Mouse (Mus musculus) frontal cortex, postnatal 10 days (tissue): ENCODE results near the gene Blmh.

Source experiments
- DNase-seq, 2 experiments: peaks; one replicate each; pipeline ENCODE4 v3.0.0; 2022; ENCODE audit warnings: low spot score in 2 of 2, mixed read lengths in 1 of 2

Blmh gene

DNA sequence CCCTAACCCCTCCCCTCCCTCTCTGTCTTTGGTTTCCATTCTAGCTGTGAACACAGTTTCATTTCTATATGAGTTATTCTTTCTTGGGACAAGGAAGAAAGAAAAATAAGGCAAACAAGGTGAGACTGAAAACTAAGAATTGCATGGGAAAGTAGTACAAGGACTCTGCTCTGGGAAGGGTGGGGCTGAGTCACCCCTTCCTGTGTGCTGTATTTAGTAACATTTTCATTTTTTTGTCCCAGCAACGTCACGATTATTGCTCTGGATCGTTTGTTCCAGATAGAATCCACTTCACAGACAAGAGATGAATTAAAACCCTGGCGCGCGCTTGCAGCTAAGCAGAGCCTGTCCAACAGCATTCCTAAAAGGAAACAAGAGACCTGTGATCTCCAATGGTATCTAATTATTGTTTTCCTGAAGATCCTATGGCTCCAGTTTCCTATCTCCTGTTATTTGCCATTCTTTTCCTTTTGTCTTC, at the start of gene Blmh:
Gene Blmh (plus strand): TSS at position 51 of the 478 bp plus-strand sequence.
- DNase-seq: no peak

DNA sequence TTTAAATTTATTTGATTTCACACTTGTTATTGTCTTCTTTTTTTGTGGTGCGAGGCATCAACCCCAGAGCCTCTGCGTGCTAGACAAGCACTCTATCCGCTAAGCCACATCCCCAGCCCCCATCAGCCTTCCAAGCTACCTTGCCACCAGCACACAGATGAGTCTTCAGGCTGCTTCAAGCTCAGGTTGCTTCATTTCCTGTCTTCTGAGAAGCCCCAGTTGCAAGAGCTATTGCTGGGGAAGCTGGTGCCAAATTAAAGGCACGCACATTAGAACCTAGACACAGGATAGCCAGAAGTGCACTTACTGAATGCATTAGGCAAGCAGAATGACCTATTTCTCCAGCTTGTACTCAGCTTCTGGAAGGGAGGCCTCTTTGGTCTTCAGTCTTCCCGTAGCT, 44.8 kb upstream of the Blmh start:
- no peak for DNase-seq

DNA sequence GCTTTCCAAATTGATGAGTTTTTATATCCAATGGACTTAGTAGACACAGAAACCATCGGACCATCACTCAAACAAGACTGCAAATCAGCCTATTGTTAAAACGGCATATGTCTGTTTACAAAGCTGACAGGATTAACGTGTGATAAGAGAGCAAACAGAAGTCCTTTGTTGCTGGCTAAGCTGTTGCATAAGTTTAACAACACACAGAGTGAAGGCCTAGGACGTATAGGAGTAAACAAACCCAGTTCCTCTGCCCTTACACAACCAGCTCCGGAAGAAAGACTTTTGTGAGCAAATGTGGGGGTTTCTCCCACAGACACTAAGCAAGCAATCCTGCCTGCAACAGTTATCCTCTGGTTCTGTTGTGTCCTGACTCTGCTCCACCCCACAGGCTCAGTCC, 40.2 kb upstream of the Blmh start:
- DNase-seq: no peak

DNA sequence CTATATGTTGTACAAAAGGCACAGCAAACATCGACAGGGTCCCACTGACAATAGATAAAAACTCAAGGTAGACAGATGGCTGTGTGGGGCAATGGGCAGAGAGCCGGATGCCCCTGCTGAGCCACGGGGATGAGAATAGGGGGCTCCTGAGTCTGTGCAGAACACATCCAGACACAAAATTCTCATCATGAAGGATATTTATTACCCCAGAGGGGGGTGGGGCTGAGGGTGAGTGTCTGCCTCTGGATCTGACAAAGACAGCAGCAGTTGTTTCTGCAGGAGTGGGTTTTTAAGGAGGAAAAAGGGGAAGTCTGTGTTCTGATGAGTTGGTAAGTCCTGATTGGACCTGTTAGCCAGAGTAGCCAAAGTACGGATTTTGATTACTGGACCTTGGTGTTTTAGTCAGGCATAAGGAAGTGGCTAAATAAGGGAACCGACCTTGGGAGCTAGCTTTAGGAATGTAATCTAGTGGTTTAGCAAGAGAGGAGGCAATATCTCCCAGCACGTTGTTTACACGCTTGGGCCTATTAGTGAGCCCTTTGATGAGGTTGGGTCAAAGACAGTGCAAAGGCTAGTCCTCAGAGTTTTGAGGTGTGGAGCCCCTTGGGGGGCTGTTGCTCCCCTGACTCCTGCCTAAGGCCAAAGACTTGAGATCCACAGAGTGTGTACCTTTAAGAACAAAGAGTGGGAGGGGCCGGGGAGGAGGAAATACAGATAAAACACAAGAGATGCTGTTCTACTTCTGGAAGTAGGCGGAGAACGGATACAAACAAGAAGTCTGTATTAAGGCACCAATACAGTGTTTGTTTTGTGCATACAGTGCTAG, 35.1 kb upstream of the Blmh start:
- no peak for DNase-seq

DNA sequence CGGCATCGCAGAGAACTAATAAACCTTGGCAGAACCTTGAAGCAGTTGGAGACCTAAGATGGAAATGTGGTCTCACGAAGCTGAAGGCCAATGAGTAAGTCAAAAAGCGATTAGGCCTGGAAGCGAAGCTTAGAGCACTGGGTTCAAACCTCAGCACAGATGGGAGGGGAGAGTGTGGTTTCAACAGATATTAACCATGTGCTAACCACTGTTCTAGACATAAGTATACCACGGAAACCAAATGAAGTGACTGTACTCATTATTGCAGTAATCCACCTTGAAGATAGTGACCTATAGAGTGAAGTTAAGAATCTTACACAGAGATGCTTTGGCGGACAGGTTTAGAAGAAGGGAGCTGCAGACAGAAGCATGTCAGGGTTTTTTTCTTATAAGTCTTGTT, 33.4 kb upstream of the Blmh start:
- no peak for DNase-seq

DNA sequence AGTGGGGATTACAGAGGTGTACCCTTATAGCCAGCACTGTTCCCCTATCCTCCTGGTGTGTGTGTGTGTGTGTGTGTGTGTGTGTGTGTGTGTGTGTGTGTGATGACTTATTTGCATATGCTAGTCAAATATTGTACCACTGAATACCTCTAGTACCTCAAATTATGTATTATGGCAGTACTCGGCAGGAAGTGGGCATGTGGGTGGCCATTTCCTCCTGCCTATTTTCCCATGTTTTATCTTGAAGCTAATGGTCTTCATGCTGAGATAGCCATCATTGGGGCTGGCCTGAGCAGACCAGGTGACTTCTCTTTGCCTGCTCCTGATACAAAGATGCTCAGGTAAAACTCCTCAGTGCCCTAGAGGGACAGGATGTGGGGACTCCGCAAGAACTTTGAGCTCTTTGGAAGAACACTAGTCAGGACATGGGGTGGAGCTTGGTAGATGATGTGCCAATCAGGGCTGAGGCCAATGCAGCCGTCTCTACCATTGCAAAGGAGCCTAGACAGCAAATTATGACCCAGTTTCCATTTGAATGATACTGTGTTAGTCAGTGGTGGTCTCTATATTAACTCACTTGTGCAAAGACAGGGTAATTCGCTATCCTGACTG, 32.8 kb upstream of the Blmh start:
- no peak for DNase-seq

DNA sequence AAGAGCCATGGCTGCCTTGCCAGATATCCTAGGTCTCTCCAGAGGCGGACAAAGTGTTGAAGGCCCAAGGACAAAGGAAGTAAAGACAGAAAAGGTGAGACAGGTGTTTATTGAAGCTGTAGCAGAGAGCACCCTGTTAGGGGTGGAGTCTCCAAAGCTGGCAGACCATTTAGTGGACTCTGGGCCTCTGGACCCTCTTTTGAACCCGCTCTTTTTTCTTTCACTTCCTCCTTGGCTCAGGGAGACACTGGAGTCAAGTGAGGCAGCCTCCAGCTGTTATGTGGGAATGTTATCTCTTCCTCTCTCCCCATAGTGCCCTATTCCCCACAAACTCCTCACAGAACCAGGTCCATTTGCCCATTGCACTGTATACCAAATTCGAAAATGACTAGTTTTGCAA, 31.6 kb upstream of the Blmh start:
- no peak for DNase-seq

DNA sequence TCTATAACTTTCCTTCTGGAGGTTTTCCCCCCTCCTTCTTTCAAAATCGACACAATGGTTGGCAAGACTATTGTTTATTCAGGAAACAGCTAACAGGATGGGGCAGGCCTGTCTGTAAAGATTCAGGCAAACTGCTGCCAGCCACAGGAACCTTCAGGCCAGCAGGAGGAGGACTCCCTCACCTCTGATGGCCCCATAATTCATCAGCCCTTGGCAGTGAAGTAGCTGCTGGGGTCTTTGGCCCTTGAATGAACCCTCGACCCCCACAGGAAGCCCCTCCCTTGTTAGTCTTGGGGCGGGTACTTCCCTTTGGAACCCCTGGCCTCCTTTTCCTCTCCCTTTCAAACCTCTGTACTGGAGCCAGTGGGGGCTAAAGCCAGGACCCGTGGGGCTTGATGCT, 31.0 kb upstream of the Blmh start:
- no peak for DNase-seq

DNA sequence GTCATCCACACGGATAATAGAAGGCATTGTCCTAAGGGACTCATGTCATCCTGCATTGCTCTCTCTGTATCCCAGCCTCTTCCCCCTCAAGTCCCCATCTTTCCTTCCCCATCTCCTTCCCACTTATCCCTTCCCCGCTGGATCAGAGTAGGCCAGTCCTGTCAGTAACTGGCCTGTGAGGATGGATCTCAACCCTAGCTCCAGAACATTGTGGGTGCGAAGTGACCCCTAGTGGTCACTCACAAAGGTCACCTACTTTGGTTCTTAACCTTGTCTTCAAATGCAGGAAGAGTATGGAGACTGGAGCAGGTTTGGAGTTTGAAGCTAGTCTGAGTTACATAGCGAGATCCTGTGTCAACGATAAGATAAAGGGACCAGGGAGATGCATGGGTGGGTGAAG, 30.4 kb upstream of the Blmh start:
- DNase-seq: peak in 1 of 2 experiments; percentile 29

DNA sequence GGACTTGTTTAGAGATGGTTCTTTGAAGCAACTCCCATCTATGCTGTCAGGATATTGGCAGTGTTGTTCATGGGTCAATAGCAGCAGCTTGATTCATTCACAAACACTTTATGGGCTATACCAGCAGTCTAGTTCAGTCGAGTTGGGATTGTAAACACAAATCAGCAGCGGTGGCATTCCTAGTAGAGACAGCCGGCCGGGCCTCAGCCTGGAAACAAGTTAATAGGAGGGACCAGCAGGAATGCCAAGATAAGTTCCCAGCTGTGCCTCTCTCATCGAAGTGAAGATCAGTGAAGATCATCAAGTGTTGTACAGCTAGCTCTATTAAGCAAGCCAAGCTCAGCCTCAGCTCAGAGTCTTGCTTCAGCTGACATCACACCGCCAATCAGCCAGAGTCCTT, 28.2 kb upstream of the Blmh start:
- no peak for DNase-seq

DNA sequence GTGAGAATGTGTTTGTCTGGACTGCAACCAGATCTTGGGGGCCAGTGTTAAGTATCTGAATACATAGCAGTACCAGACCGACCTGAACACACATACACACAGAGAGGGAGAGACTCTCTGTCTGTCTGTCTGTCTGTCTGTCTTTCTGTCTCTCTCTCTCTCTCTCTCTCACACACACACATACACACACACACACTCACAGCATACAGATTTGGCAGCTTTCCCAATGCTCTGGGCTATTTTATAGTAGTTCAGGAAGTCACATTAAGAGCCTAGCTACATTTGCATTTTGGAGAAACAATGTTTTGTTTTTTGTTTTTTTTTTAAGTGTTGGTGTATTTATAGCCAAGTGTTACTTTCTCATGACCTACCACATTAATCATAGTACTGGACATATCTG, 27.5 kb upstream of the Blmh start:
- no peak for DNase-seq

DNA sequence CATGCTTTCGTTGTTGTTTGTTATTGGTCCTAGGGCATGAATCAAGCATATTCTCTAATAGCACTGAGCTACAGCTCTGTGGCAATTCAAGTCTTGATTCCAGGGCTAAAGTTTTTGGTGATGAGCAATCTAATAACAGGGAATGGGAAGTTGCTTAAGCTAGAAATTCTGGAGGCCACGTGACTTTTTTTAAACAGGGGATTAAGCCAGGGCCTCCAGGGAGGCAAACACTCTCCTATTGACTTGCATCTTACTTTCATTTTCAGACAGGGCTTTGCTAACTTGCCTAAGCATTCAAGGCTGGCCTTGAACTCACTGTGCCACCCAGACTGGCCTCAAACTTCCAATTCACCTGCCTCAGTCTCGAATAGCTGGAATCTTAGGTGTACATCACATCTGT, 26.7 kb upstream of the Blmh start:
- no peak for DNase-seq

DNA sequence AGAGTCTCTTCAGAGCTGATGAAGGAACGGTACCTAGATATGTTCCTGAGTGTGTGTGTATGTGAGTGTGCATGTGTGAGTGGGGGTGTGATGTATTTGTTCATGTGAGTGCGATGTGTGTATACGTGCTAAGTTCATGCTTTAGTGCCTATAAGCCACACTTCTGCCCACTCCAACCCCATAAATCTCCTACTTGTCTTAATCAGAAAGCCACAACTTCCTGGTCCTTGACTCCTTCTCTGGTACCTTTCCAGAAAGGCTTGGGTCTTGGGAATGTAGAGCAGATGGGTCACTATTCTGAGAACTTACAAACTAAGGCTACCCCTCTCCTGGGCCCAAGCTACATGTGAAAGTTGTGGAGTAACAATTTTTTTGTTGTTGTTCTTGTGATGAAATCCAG, 25.9 kb upstream of the Blmh start:
- DNase-seq: no peak

DNA sequence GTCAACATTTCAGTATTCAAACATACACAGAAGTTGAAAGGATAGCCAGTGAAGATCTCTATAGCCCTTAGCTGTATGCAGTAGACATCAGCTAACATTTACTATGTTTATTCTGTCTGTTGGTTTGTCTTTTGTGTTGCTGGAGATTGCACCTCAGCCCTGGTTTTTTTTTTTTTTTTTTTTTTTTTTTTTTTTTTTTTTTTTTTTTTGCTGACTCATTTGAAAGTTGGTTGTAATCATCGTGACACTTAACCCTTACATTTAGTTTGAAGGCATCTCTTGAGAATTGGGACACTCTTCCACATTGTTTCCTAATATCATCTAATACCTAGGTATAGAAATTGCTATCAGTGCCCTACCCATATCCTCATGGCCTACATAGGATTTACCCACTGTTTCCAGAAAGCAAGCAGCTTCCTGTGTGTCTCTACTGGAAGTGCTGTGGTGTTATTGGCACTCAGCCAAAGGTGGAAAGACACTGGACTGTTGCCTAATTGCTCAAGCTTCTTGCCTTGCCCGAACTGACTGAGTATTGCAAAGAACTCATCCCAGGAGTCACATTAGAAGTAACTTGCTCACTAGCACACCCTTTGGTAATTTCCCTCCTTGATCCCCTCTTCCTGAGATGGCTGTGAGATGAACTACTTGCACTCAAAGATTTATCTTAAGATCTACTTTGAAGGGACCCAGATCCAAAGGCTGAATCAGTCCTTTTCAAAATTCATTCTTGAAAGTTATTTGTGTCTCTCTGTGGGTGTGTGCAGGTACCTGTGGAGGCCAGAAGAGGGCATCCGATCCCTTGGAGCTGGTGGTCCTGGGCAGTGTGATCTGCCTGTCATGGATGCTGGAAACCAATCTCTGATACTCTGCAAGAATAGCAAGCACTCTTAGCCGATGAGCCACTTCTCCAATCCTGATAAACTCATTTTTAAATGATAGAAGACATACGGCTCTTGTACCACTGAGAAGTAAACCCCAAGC, 24.6 kb upstream of the Blmh start:
- DNase-seq: no peak

DNA sequence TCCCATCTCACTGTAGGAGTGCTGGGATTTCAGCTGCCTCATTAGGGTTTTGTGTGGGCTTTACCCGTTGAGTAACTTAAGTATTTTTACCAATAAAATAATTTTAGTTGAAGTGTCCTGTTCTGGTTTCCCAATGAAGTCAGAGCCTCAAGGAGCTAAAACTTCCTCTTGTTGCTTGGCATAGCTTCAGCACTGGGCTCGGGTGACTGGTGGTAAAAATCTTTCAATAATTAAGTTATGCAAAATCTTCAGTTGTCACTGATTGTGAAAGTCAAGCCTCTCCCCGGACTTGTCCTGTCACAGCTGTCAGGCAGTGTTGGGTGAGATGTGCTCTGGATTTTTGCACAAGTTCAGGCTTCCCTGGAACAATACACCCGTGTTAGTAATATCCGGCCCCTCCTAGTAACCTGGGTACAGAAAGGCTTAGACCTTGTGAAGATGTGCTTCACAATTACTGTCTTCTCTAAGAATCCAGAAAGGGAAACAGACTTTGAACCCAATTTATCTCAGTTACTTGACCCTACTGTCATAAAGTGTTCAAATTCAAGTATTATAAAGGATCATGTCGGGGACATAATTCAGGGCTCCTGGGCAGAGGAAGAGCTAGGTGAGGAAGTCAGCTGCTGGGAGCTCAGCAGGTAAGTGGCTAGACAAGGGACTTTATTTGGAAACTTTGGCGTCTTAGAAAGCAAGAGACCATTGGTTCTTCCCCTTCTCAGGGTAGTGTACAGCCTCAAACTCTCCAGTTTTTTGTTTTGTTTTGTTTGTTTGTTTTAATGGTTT, 22.8 kb upstream of the Blmh start, which contains the start of gene Tmigd1:
Gene Tmigd1 (plus strand): TSS at position 581 of the 783 bp plus-strand sequence.
- DNase-seq: no peak

DNA sequence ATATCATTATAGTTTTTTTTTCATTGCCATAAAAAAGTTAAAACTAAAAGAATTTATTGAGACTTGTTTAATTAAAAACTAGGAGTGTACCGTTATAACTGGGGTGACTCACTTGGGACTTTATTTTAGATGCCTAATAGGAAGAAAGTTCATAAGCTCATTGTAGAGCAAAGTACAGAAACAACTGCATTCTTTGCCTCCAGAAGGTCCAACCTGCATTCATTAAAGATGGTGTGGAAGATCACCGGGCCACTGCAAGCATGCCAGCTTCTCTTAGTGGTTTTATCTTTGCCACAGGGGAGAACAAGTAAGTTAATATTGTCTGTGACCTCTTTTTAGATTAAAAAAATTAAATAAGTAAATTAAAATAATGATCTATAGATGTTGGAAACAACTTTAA, 20.3 kb upstream of the Blmh start:
- DNase-seq: no peak

DNA sequence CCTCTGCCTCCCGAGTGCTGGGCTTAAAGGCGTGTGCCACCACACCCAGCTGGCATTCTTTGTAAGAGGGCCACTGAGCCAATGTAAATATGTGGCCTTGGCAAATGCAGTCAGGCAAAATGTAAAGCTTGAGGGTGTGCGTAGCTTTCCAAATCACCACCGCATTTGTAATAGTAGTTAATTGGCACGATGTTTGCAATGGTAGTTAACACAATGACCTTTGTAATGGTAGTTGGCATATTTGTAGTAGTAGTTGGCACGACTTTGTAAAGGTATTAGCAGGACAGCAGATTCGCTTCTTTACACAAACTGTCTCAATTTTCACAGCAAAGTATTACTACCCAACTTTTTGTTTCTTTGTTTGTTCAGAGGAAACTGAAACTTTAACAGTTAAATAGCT, 16.0 kb upstream of the Blmh start:
- no peak for DNase-seq

DNA sequence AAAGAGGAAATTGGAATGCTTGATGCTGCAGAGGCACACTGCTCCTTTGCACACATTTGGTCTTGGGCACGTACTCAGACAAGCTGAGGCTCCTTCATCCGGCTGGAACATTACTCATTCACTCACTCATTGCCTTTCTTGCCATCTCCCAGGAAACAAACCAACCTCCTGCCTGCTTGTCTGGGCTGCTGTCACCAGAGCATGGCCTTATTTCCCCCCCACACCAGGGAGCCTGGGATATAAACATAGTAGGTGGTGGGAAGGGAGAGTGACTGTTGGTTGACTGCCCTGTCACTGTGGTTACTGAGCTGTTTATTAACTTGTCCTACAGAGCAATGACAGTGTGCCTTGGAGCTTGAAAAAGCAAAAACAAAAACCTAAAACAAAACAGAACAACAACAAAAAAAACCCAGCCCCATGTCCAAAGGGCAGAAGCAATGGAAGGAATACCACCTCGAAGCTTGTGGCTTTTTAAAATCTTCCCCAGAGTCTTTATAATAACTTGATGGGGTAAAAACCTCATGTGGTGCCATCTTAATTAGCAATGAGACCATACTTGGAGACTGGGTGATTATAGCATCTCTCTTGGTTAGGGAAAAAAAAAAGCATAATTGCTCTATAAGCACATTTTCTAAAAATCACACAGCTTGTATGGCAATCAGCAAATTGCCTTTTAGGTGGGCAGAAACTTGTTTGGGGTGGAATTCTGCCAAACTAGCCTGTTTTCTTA, 13.1 kb upstream of the Blmh start:
- peak in 1 of 2 experiments; percentile 19 for DNase-seq

DNA sequence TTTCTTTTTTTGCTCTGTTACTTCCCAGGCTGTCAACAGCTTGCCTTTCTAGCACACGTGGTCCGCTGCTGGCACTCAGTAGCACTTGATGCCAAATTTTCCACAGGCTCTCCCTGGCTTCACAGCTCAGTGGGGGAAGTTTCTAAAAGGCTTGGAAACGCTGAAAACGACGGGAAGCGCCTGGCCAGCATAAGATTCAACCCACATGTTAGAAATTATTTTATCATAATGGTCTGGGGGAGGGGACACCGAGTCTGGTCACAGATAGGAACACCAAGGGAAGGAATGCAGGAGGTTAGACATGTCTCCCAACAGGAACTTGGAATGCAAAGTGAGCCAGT, 12.6 kb upstream of the Blmh start:
- DNase-seq: peak in 1 of 2 experiments; percentile 21

DNA sequence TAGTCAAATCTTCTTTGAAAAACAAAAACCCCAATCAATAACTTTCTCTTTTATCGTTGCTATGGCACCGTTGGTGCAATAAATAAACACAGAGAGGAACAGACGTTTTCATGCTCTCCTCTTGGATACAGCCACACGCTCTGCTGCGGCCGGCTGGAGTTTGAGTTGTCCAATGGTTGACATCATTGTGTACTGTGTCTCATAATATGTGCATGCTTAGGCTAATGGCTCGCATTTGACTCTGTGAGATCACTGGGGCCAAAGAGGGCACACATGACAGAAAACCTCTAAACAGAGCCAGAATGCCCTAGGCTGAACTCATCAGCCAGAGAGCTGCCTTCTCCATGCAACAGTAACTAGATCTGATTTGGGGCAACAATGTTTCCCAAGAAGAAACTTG, 10.2 kb upstream of the Blmh start:
- DNase-seq: no peak
